Mouse (Mus musculus) myocyte (in vitro differentiated cells): ENCODE data around the gene Myo9b.

Experiments
- CEBPB ChIP-seq: IDR thresholded peaks from 2 replicates; pipeline ENCODE4 v1.6.1; 2011; ENCODE audit warnings: mild to moderate bottlenecking, moderate library complexity; ENCODE audit not compliant: poor library complexity, insufficient read depth, severe bottlenecking
- E2F4 ChIP-seq: IDR thresholded peaks from one replicate; pipeline ENCODE4 v1.6.1; 2011; ENCODE audit warnings: mild to moderate bottlenecking, control low read depth, moderate library complexity; ENCODE audit not compliant: insufficient read depth
- MAX ChIP-seq: IDR thresholded peaks from one replicate; pipeline ENCODE4 v1.6.1; 2011; ENCODE audit warnings: low read depth, mild to moderate bottlenecking, control low read depth
- MYOG ChIP-seq, 3 experiments: IDR thresholded peaks; one replicate each; pipeline ENCODE4 v1.6.1; 2011; ENCODE audit warnings: control low read depth in 2 of 3, low read depth in 2 of 3, mild to moderate bottlenecking in 2 of 3; ENCODE audit not compliant: insufficient read length in 2 of 3, control insufficient read depth in 1 of 3, insufficient read depth in 1 of 3
- POLR2A ChIP-seq: IDR thresholded peaks from one replicate; pipeline ENCODE4 v1.6.1; 2011; ENCODE audit warnings: low read depth, mild to moderate bottlenecking, control low read depth, moderate library complexity; ENCODE audit not compliant: insufficient read length
- POLR2AphosphoS2 ChIP-seq: IDR thresholded peaks from one replicate; pipeline ENCODE4 v1.6.1; 2011; ENCODE audit warnings: low read depth, control low read depth; ENCODE audit not compliant: insufficient read length
- REST ChIP-seq: IDR thresholded peaks from one replicate; pipeline ENCODE4 v1.6.1; 2011; ENCODE audit warnings: mild to moderate bottlenecking, control low read depth, moderate library complexity; ENCODE audit not compliant: insufficient read depth, insufficient read length
- SRF ChIP-seq: IDR thresholded peaks from one replicate; pipeline ENCODE4 v1.6.1; 2011; ENCODE audit warnings: low read depth; ENCODE audit not compliant: control insufficient read depth, insufficient read length
- TCF12 ChIP-seq: IDR thresholded peaks from one replicate; pipeline ENCODE4 v1.6.1; 2011; ENCODE audit warnings: mild to moderate bottlenecking, control low read depth; ENCODE audit not compliant: poor library complexity, insufficient read depth, severe bottlenecking
- TCF3 ChIP-seq: IDR thresholded peaks from one replicate; pipeline ENCODE4 v1.6.1; 2011; ENCODE audit warnings: low read depth, control low read depth; ENCODE audit not compliant: insufficient read length
- USF1 ChIP-seq: IDR thresholded peaks from one replicate; pipeline ENCODE4 v1.6.1; 2011; ENCODE audit warnings: low read depth, mild to moderate bottlenecking, control low read depth, moderate library complexity

- TF ChIP-seq POLR2A (no peak), USF1 (no peak), E2F4 (no peak), REST (no peak), MYOG (IDR thresholded peaks at IDR 0.05; ENCODE audit: control insufficient read depth in 1 of 3, insufficient read depth in 1 of 3, insufficient read length in 2 of 3, low read depth in 2 of 3) (no peak), CEBPB (no peak), SRF (no peak), TCF3 (no peak), MAX (no peak), TCF12 (no peak), POLR2AphosphoS2 (no peak)
Measured at GRCm38 (mm10) chr8:71394481-71394880, 122.0 kb downstream of the Myo9b start.
